Mouse (Mus musculus) urinary bladder, postnatal 4 days (tissue): ENCODE results near the gene Tfrc.

Experiments
- DNase-seq, 2 experiments: peaks; one replicate each; pipeline ENCODE4 v3.0.0; 2021 to 2022; ENCODE audit warnings: low spot score in 2 of 2

The Tfrc gene

GRCm38 (mm10) chr16:32608712-32609400 lies at the start of gene Tfrc:
TSS of gene Tfrc (plus strand) at chr16:32608920.
- DNase-seq, result peak; percentile 92 to 93

GRCm38 (mm10) chr16:32559493-32559892 lies 49.2 kb upstream of the Tfrc start:
- DNase-seq, result no peak

GRCm38 (mm10) chr16:32563056-32563793 lies 45.5 kb upstream of the Tfrc start:
- no peak for DNase-seq

GRCm38 (mm10) chr16:32567282-32567681 lies 41.4 kb upstream of the Tfrc start:
- no peak for DNase-seq

GRCm38 (mm10) chr16:32568401-32568800 lies 40.3 kb upstream of the Tfrc start:
- no peak for DNase-seq

- no peak for DNase-seq
Measured at GRCm38 (mm10) chr16:32570042-32570441, 38.7 kb upstream of the Tfrc start.

- DNase-seq, result no peak
Measured at GRCm38 (mm10) chr16:32572528-32572927, 36.2 kb upstream of the Tfrc start.

- DNase-seq, result no peak
Measured at GRCm38 (mm10) chr16:32586482-32586881, 22.2 kb upstream of the Tfrc start.

GRCm38 (mm10) chr16:32588568-32588967 lies 20.2 kb upstream of the Tfrc start:
- no peak for DNase-seq

- no peak for DNase-seq
Measured at GRCm38 (mm10) chr16:32591521-32591920, 17.2 kb upstream of the Tfrc start.

- DNase-seq, result no peak
Measured at GRCm38 (mm10) chr16:32593283-32593805, 15.4 kb upstream of the Tfrc start.

GRCm38 (mm10) chr16:32593916-32594315 lies 14.8 kb upstream of the Tfrc start:
- DNase-seq, result no peak

GRCm38 (mm10) chr16:32594701-32595100 lies 14.0 kb upstream of the Tfrc start:
- no peak for DNase-seq

GRCm38 (mm10) chr16:32595142-32595855 lies 13.4 kb upstream of the Tfrc start:
- no peak for DNase-seq

- DNase-seq, result no peak
Measured at GRCm38 (mm10) chr16:32597909-32598381, 10.8 kb upstream of the Tfrc start.

- DNase-seq, result no peak
Measured at GRCm38 (mm10) chr16:32599151-32599550, 9.6 kb upstream of the Tfrc start.

GRCm38 (mm10) chr16:32602193-32602685 lies 6.5 kb upstream of the Tfrc start:
- DNase-seq, result no peak

- no peak for DNase-seq
Measured at GRCm38 (mm10) chr16:32607562-32608343, 967 bp upstream of the Tfrc start.

- no peak for DNase-seq
Measured at GRCm38 (mm10) chr16:32608344-32608711, 392 bp upstream of the Tfrc start.

GRCm38 (mm10) chr16:32609401-32609779 lies 670 bp downstream of the Tfrc start:
- no peak for DNase-seq
